Mouse (Mus musculus): Measurements from ENCODE around the gene Phkg1.

- TF ChIP-seq CTCF (IDR thresholded peaks at IDR 0.05; ENCODE audit: low read depth, low read length): no peak
- no peak for TF ChIP-seq GATA1 (IDR thresholded peaks at IDR 0.05; ENCODE audit: borderline replicate concordance, low read length)
- no peak for TF ChIP-seq TAL1 (conservative IDR thresholded peaks at IDR 0.05; ENCODE audit: low read depth, low read length)
- no peak for TF ChIP-seq POLR2AphosphoS5 (IDR thresholded peaks at IDR 0.05; ENCODE audit: insufficient replicate concordance, low read depth, low read length)
Measured at GRCm38 (mm10) chr5:129898449-129898848, at the start of gene Phkg1.

Measured in G1E (cell line).